Mouse (Mus musculus) liver, adult (tissue): ENCODE measurements around the gene Narf.

ENCODE experiments used
- GATA4 ChIP-seq: IDR thresholded peaks from 2 replicates; pipeline ENCODE4 v1.6.1; 2014; ENCODE audit warnings: mild to moderate bottlenecking, low read length; ENCODE audit not compliant: insufficient replicate concordance

Gene Narf

GRCm38 (mm10) chr11:121236564-121237344 lies at the start of gene Narf:
Narf (plus strand) TSS chr11:121237253.
- no peak for TF ChIP-seq GATA4

- no peak for TF ChIP-seq GATA4
These were observed 47.4 kb upstream of the Narf start for GRCm38 (mm10) chr11:121189681-121190080.

GRCm38 (mm10) chr11:121192742-121193141 lies 44.3 kb upstream of the Narf start:
- TF ChIP-seq GATA4 = no peak

- no peak for TF ChIP-seq GATA4
These were observed 43.6 kb upstream of the Narf start for GRCm38 (mm10) chr11:121193415-121193814.

GRCm38 (mm10) chr11:121198622-121199021 lies 38.4 kb upstream of the Narf start:
- no peak for TF ChIP-seq GATA4

GRCm38 (mm10) chr11:121199851-121200250 lies 37.2 kb upstream of the Narf start:
- no peak for TF ChIP-seq GATA4

GRCm38 (mm10) chr11:121200781-121201180 lies 36.3 kb upstream of the Narf start:
- no peak for TF ChIP-seq GATA4

GRCm38 (mm10) chr11:121201436-121202198 lies 35.4 kb upstream of the Narf start:
- TF ChIP-seq GATA4 = no peak

- TF ChIP-seq GATA4 = no peak
These were observed 33.2 kb upstream of the Narf start for GRCm38 (mm10) chr11:121203859-121204160.

GRCm38 (mm10) chr11:121204161-121205006 lies 32.7 kb upstream of the Narf start, which contains the start of the genes Hexdc and Ogfod3:
Hexdc (plus strand) TSS chr11:121204433.
Ogfod3 (minus strand) TSS chr11:121204711.
- peak; percentile 7; the same call in 1 of the 2 replicates for TF ChIP-seq GATA4

- TF ChIP-seq GATA4 = no peak
These were observed 20.2 kb upstream of the Narf start for GRCm38 (mm10) chr11:121216831-121217230.

- no peak for TF ChIP-seq GATA4
These were observed 17.3 kb upstream of the Narf start for GRCm38 (mm10) chr11:121219776-121220175.

GRCm38 (mm10) chr11:121220771-121221170 lies 16.3 kb upstream of the Narf start:
- TF ChIP-seq GATA4 = no peak

GRCm38 (mm10) chr11:121221321-121222010 lies 15.6 kb upstream of the Narf start:
- TF ChIP-seq GATA4 = no peak
